Mouse (Mus musculus): ENCODE measurements around the gene Krtap1-3.

GRCm38 (mm10) chr11:99581564-99581963 is 9.6 kb downstream of the Krtap1-3 start:
- TF ChIP-seq CTCF (IDR thresholded peaks at IDR 0.05; ENCODE audit: insufficient read depth, low read length) (no peak), POLR2A (IDR thresholded peaks at IDR 0.05; ENCODE audit: borderline replicate concordance, extremely low read depth, low read depth, low read length) (no peak)

Measured in lung, adult 2 months (tissue).